Mouse (Mus musculus): ENCODE data around the gene Scfd2. TPM values are rescaled to one million over a fixed set of nuclear protein-coding genes. Genes with fewer than 3 reads are reported as not detected.

The Scfd2 gene
- polyA plus RNA-seq, 1 experiment from 2014 or later = 13.9 TPM

GRCm38 (mm10) chr5:74209640-74210039, 321.9 kb downstream of the Scfd2 start:
- no peaks in the 10 kb centered on the region for H3K9me3 ChIP-seq (replicated peaks)
- peaks cover 3% of the 10 kb centered on the region; the same call in 1 of the 2 replicates for H3K4me1 ChIP-seq (replicated peaks)
- no peaks in the 10 kb centered on the region for H3K27me3 ChIP-seq
- WGBS (ENCODE audit: insufficient replicate concordance) = 70% methylated on average over 4 of the region's 4 CpGs
- ATAC-seq (ENCODE audit: low read depth) (no peak), DNase-seq (no peak)
- H3K9ac ChIP-seq = no peak overlapping the region
- H3K4me2 ChIP-seq = no peak overlapping the region
- no peak overlapping the region for H3K27ac ChIP-seq
- no peaks in the 10 kb centered on the region for H3K36me3 ChIP-seq
- H3K4me3 ChIP-seq (replicated peaks) = no peak overlapping the region

- 40% methylated on average over 7 of the region's 7 CpGs for WGBS (ENCODE audit: insufficient replicate concordance)
- ATAC-seq (ENCODE audit: low read depth) (no peak), DNase-seq (no peak)
- Histone ChIP-seq H3K9ac (no peak overlapping the region), H3K9me3 (replicated peaks) (no peaks in the 10 kb centered on the region), H3K27me3 (no peaks in the 10 kb centered on the region), H3K4me3 (replicated peaks) (no peak overlapping the region), H3K4me2 (no peak overlapping the region), H3K4me1 (replicated peaks) (peaks cover 3% of the 10 kb centered on the region; the same call in 1 of the 2 replicates), H3K27ac (no peak overlapping the region), H3K36me3 (no peaks in the 10 kb centered on the region)
These were observed 323.1 kb downstream of the Scfd2 start for GRCm38 (mm10) chr5:74208438-74208837.

GRCm38 (mm10) chr5:74207209-74207608, 324.4 kb downstream of the Scfd2 start:
- H3K9me3 ChIP-seq (replicated peaks) = no peaks in the 10 kb centered on the region
- DNase-seq (no peak), ATAC-seq (ENCODE audit: low read depth) (no peak)
- no peak overlapping the region for H3K4me3 ChIP-seq (replicated peaks)
- no peaks in the 10 kb centered on the region for H3K27me3 ChIP-seq
- no peak overlapping the region for H3K27ac ChIP-seq
- WGBS (ENCODE audit: insufficient replicate concordance) = 65% methylated on average over 3 of the region's 3 CpGs
- H3K4me1 ChIP-seq (replicated peaks) = peaks cover 3% of the 10 kb centered on the region; the same call in 1 of the 2 replicates
- H3K36me3 ChIP-seq = no peaks in the 10 kb centered on the region
- H3K9ac ChIP-seq = no peak overlapping the region
- no peak overlapping the region for H3K4me2 ChIP-seq

GRCm38 (mm10) chr5:74206649-74207048, 324.9 kb downstream of the Scfd2 start:
- Histone ChIP-seq H3K4me2 (no peak overlapping the region), H3K9me3 (replicated peaks) (no peaks in the 10 kb centered on the region), H3K36me3 (no peaks in the 10 kb centered on the region), H3K9ac (no peak overlapping the region), H3K4me3 (replicated peaks) (no peak overlapping the region), H3K4me1 (replicated peaks) (peaks cover 3% of the 10 kb centered on the region; the same call in 1 of the 2 replicates), H3K27me3 (no peaks in the 10 kb centered on the region), H3K27ac (no peak overlapping the region)
- ATAC-seq (ENCODE audit: low read depth) (no peak), DNase-seq (no peak)
- 76% methylated on average over 7 of the region's 7 CpGs for WGBS (ENCODE audit: insufficient replicate concordance)

GRCm38 (mm10) chr5:74206038-74206437, 325.5 kb downstream of the Scfd2 start:
- Histone ChIP-seq H3K36me3 (no peaks in the 10 kb centered on the region), H3K4me2 (no peak overlapping the region), H3K9ac (no peak overlapping the region), H3K27ac (no peak overlapping the region), H3K4me3 (replicated peaks) (no peak overlapping the region), H3K9me3 (replicated peaks) (no peaks in the 10 kb centered on the region), H3K4me1 (replicated peaks) (peaks cover 3% of the 10 kb centered on the region; the same call in 1 of the 2 replicates), H3K27me3 (no peaks in the 10 kb centered on the region)
- 75% methylated on average over 7 of the region's 7 CpGs for WGBS (ENCODE audit: insufficient replicate concordance)
- ATAC-seq (ENCODE audit: low read depth) = no peak
- DNase-seq = no peak

- Histone ChIP-seq H3K4me1 (replicated peaks) (peaks cover 3% of the 10 kb centered on the region; the same call in 1 of the 2 replicates), H3K27ac (no peak overlapping the region), H3K27me3 (no peaks in the 10 kb centered on the region), H3K4me3 (replicated peaks) (no peak overlapping the region), H3K9ac (no peak overlapping the region), H3K9me3 (replicated peaks) (no peaks in the 10 kb centered on the region), H3K4me2 (no peak overlapping the region), H3K36me3 (no peaks in the 10 kb centered on the region)
- ATAC-seq (ENCODE audit: low read depth) (no peak), DNase-seq (no peak)
- WGBS (ENCODE audit: insufficient replicate concordance) = 49% methylated on average over 8 of the region's 8 CpGs
These were observed 326.1 kb downstream of the Scfd2 start for GRCm38 (mm10) chr5:74205509-74205908.

- Histone ChIP-seq H3K27ac (no peak overlapping the region), H3K36me3 (no peaks in the 10 kb centered on the region), H3K4me1 (replicated peaks) (peaks cover 3% of the 10 kb centered on the region; the same call in 1 of the 2 replicates), H3K4me3 (replicated peaks) (no peak overlapping the region), H3K27me3 (no peaks in the 10 kb centered on the region), H3K9me3 (replicated peaks) (no peaks in the 10 kb centered on the region), H3K9ac (no peak overlapping the region), H3K4me2 (no peak overlapping the region)
- no peak for DNase-seq
- WGBS (ENCODE audit: insufficient replicate concordance) = 69% methylated on average over 5 of the region's 5 CpGs
- no peak for ATAC-seq (ENCODE audit: low read depth)
These were observed 327.1 kb downstream of the Scfd2 start for GRCm38 (mm10) chr5:74204465-74204864.

GRCm38 (mm10) chr5:74202515-74202914, 329.0 kb downstream of the Scfd2 start:
- H3K4me3 ChIP-seq (replicated peaks) = no peak overlapping the region
- DNase-seq = no peak
- H3K27me3 ChIP-seq = no peaks in the 10 kb centered on the region
- no peaks in the 10 kb centered on the region for H3K4me1 ChIP-seq (replicated peaks)
- no peaks in the 10 kb centered on the region for H3K9me3 ChIP-seq (replicated peaks)
- H3K27ac ChIP-seq = no peak overlapping the region
- H3K9ac ChIP-seq = no peak overlapping the region
- WGBS (ENCODE audit: insufficient replicate concordance) = 70% methylated on average over 4 of the region's 4 CpGs
- peaks cover 8% of the 10 kb centered on the region; the same call in 1 of the 2 replicates for H3K36me3 ChIP-seq
- no peak for ATAC-seq (ENCODE audit: low read depth)
- no peak overlapping the region for H3K4me2 ChIP-seq

GRCm38 (mm10) chr5:74201570-74202357, 329.8 kb downstream of the Scfd2 start:
- no peaks in the 10 kb centered on the region for H3K9me3 ChIP-seq (replicated peaks)
- no peak overlapping the region for H3K9ac ChIP-seq
- no peaks in the 10 kb centered on the region for H3K27me3 ChIP-seq
- peaks cover 8% of the 10 kb centered on the region; the same call in 1 of the 2 replicates for H3K36me3 ChIP-seq
- no peak overlapping the region for H3K4me3 ChIP-seq (replicated peaks)
- 63% methylated on average over 10 of the region's 10 CpGs for WGBS (ENCODE audit: insufficient replicate concordance)
- no peak overlapping the region for H3K27ac ChIP-seq
- H3K4me2 ChIP-seq = no peak overlapping the region
- DNase-seq = no peak
- ATAC-seq (ENCODE audit: low read depth) = no peak
- H3K4me1 ChIP-seq (replicated peaks) = no peaks in the 10 kb centered on the region

- Histone ChIP-seq H3K27ac (no peak overlapping the region), H3K9ac (no peak overlapping the region), H3K4me2 (no peak overlapping the region), H3K36me3 (peaks cover 8% of the 10 kb centered on the region; the same call in 1 of the 2 replicates), H3K9me3 (replicated peaks) (no peaks in the 10 kb centered on the region), H3K4me3 (replicated peaks) (no peak overlapping the region), H3K4me1 (replicated peaks) (peaks cover 6% of the 10 kb centered on the region), H3K27me3 (peaks cover 12% of the 10 kb centered on the region)
- 52% methylated on average over 8 of the region's 8 CpGs for WGBS (ENCODE audit: insufficient replicate concordance)
- no peak for DNase-seq
- no peak for ATAC-seq (ENCODE audit: low read depth)
These were observed 331.1 kb downstream of the Scfd2 start for GRCm38 (mm10) chr5:74200481-74200880.

- H3K27ac ChIP-seq = no peak overlapping the region
- no peak overlapping the region for H3K4me2 ChIP-seq
- H3K27me3 ChIP-seq = peaks cover 18% of the 10 kb centered on the region
- H3K9ac ChIP-seq = no peak overlapping the region
- no peaks in the 10 kb centered on the region for H3K9me3 ChIP-seq (replicated peaks)
- no peak overlapping the region for H3K4me3 ChIP-seq (replicated peaks)
- 72% methylated on average over 13 of the region's 13 CpGs for WGBS (ENCODE audit: insufficient replicate concordance)
- H3K36me3 ChIP-seq = peaks cover 8% of the 10 kb centered on the region; the same call in 1 of the 2 replicates
- ATAC-seq (ENCODE audit: low read depth) (no peak), DNase-seq (no peak)
- H3K4me1 ChIP-seq (replicated peaks) = peaks cover 12% of the 10 kb centered on the region
These were observed 331.8 kb downstream of the Scfd2 start for GRCm38 (mm10) chr5:74199793-74200192.

- DNase-seq (no peak), ATAC-seq (ENCODE audit: low read depth) (no peak)
- peaks cover 31% of the 10 kb centered on the region for H3K27me3 ChIP-seq
- H3K4me3 ChIP-seq (replicated peaks) = no peak overlapping the region
- 70% methylated on average over 11 of the region's 11 CpGs for whole genome bisulfite sequencing (ENCODE audit: insufficient replicate concordance)
- H3K4me1 ChIP-seq (replicated peaks) = peaks cover 26% of the 10 kb centered on the region
- H3K27ac ChIP-seq = no peak overlapping the region
- H3K9ac ChIP-seq = no peak overlapping the region
- peaks cover 8% of the 10 kb centered on the region; the same call in 1 of the 2 replicates for H3K36me3 ChIP-seq
- H3K4me2 ChIP-seq = no peak overlapping the region
- no peaks in the 10 kb centered on the region for H3K9me3 ChIP-seq (replicated peaks)
These were observed 333.1 kb downstream of the Scfd2 start for GRCm38 (mm10) chr5:74198446-74198845.

Measured in liver, embryonic 13.5 days (tissue).